Mouse (Mus musculus): Measurements from ENCODE around the gene Nipal1. TPM values are rescaled to one million over a fixed set of nuclear protein-coding genes. Genes with fewer than 3 reads are reported as not detected.
A peak's percentile ranks its signal among the peaks of the same experiment; 100 is the strongest.

Nipal1 gene
- polyA plus RNA-seq, 1 experiment from 2014 or later = 5.6 TPM

DNA sequence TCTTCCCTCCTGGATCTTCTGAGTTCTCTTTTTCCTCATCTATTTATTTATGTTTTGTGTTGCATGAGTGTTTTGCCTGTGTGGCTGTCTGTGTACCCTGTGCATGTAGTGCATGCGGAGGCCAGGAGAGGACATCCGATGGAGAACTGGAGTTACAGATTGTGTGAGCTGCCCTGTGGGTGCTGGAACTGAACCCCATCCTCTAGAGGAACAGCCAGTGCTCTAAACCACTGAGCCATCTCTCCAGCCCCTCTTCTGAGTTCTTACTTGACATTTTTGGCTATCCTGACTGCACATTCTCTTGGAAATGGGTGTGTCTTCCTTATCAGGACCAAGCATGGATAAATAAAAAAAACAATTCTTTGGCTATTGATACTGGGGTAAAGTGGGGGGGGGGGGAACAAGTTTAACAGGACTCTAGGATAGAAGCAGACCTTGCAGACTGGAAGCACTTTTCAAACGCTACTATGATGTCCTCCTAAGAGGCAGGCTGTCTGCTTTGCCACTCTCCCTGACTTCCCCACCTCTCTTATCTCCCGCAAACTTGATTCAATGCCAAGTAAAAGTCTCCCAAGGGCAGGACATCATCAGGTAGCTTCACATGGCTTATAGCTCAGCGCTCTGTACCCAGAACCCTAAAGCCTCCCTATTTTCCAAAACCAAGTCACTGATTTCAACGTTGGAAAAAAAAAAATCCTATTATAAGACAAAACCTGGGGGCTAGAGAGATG, 13.6 kb downstream of the Nipal1 start:
- Histone ChIP-seq H3K4me1 (ENCODE audit: insufficient read depth, low read length) (peaks cover 3% of the 10 kb centered on the region), H3K9me3 (ENCODE audit: low read length) (no peaks in the 10 kb centered on the region), H3K9ac (replicated peaks; ENCODE audit: low read length) (no peak overlapping the region), H3K4me2 (replicated peaks; ENCODE audit: low read depth, low read length) (no peak overlapping the region), H3K27me3 (ENCODE audit: insufficient read depth, low read length) (no peaks in the 10 kb centered on the region), H3K27ac (ENCODE audit: low read length) (no peak overlapping the region), H3K4me3 (ENCODE audit: low read length) (no peak overlapping the region), H3K36me3 (ENCODE audit: insufficient read depth, low read length) (no peaks in the 10 kb centered on the region)
- 90% methylated on average over 6 of the region's 6 CpGs for WGBS
- no peak for ATAC-seq (ENCODE audit: low FRiP score, low TSS enrichment)

DNA sequence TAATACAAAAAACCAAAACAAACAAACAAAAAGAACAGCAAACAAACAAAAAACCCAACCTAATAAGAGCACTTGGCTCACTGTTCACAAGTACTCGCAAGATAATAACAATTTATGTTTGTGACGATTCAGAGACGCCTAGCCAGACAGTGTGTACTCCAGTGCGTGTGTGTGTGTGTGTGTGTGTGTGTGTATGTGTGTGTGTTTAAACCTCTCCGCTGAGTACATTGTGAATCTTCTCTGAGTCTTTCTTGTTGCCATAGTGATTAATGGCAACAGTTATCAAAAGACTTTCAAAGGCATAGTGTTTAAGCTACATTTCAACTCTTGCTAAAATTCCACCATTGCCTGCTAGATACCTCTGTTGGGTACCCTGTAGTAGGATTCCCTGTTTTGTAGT, 16.5 kb downstream of the Nipal1 start:
- no peak overlapping the region for H3K9ac ChIP-seq (replicated peaks; ENCODE audit: low read length)
- no peaks in the 10 kb centered on the region for H3K9me3 ChIP-seq (ENCODE audit: low read length)
- H3K4me1 ChIP-seq (ENCODE audit: insufficient read depth, low read length) = no peaks in the 10 kb centered on the region
- no peak overlapping the region for H3K4me2 ChIP-seq (replicated peaks; ENCODE audit: low read depth, low read length)
- no peaks in the 10 kb centered on the region for H3K36me3 ChIP-seq (ENCODE audit: insufficient read depth, low read length)
- H3K27ac ChIP-seq (ENCODE audit: low read length) = no peak overlapping the region
- ATAC-seq (ENCODE audit: low FRiP score, low TSS enrichment) = no peak
- WGBS = 95% methylated on average over 5 of the region's 5 CpGs
- no peaks in the 10 kb centered on the region for H3K27me3 ChIP-seq (ENCODE audit: insufficient read depth, low read length)
- no peak overlapping the region for H3K4me3 ChIP-seq (ENCODE audit: low read length)

DNA sequence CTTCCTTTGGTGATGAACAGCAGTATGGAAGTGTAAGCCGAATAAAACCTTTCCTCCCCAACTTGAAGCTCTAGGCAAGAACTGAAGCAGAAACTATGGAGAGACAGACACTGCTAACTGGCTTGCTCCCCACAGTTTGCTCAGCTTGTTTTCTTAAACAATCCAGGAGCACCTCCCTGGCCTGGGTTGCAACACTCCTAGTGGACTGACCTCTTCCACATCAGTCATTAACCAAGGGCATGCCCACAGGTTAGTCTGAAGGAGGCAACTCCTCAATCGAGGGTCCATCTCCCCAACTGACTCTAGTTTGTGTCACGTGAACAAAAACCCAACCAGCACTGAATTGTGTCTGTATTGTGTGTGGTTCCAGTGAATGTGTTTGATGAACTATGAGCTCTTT, 17.3 kb downstream of the Nipal1 start:
- H3K4me3 ChIP-seq (ENCODE audit: low read length) = no peak overlapping the region
- no peaks in the 10 kb centered on the region for H3K9me3 ChIP-seq (ENCODE audit: low read length)
- no peaks in the 10 kb centered on the region for H3K36me3 ChIP-seq (ENCODE audit: insufficient read depth, low read length)
- WGBS = 48% methylated on average over 3 of the region's 3 CpGs
- no peak for ATAC-seq (ENCODE audit: low FRiP score, low TSS enrichment)
- no peak overlapping the region for H3K4me2 ChIP-seq (replicated peaks; ENCODE audit: low read depth, low read length)
- H3K9ac ChIP-seq (replicated peaks; ENCODE audit: low read length) = no peak overlapping the region
- H3K27me3 ChIP-seq (ENCODE audit: insufficient read depth, low read length) = no peaks in the 10 kb centered on the region
- no peaks in the 10 kb centered on the region for H3K4me1 ChIP-seq (ENCODE audit: insufficient read depth, low read length)
- H3K27ac ChIP-seq (ENCODE audit: low read length) = no peak overlapping the region

DNA sequence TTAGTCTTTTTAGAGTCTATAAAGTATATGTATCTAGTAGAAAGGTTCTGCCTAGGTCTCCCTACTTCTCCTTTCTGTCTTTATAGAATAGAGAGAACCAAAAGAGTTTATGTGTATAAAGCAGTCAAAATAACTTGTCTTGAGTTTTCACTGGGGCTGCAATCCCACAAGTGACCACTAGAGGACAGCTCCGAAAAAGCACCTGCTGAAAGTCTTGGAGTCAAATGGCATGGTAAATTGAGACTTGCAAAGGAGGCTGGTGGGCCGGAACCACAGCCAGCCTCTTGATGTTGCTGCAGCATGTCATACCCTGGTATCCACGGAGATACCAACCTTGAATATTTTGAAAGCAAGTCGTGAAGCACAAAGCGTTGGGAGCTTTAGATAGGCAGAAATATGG, 17.7 kb downstream of the Nipal1 start:
- no peak overlapping the region for H3K4me3 ChIP-seq (ENCODE audit: low read length)
- no peaks in the 10 kb centered on the region for H3K4me1 ChIP-seq (ENCODE audit: insufficient read depth, low read length)
- no peaks in the 10 kb centered on the region for H3K9me3 ChIP-seq (ENCODE audit: low read length)
- peak; percentile 35; the same call in 1 of the 2 replicates for ATAC-seq (ENCODE audit: low FRiP score, low TSS enrichment)
- no peaks in the 10 kb centered on the region for H3K36me3 ChIP-seq (ENCODE audit: insufficient read depth, low read length)
- no peaks in the 10 kb centered on the region for H3K27me3 ChIP-seq (ENCODE audit: insufficient read depth, low read length)
- WGBS = 27% methylated on average over 5 of the region's 5 CpGs
- H3K4me2 ChIP-seq (replicated peaks; ENCODE audit: low read depth, low read length) = no peak overlapping the region
- H3K9ac ChIP-seq (replicated peaks; ENCODE audit: low read length) = no peak overlapping the region
- H3K27ac ChIP-seq (ENCODE audit: low read length) = no peak overlapping the region

DNA sequence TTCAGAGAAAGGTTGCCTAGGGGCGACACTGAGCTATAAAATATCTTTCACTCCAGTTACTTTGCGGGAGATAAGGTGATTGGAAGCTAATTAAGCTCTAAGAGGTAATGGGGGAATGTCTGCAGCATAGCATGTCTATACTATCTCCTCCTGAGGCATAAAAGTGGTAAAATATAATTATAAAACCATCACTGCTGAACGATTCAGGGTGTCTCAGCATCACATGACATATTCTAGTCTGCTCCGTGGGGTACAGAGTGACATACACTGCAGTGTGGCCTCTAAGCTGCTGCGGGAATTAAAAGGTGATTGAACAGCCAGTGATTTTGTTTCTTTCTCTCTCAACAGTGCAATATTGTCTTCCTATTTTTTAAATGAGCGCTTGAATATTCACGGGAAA, 18.8 kb downstream of the Nipal1 start:
- H3K27me3 ChIP-seq (ENCODE audit: insufficient read depth, low read length) = no peaks in the 10 kb centered on the region
- H3K36me3 ChIP-seq (ENCODE audit: insufficient read depth, low read length) = no peaks in the 10 kb centered on the region
- H3K4me3 ChIP-seq (ENCODE audit: low read length) = no peak overlapping the region
- H3K4me1 ChIP-seq (ENCODE audit: insufficient read depth, low read length) = no peaks in the 10 kb centered on the region
- no peaks in the 10 kb centered on the region for H3K9me3 ChIP-seq (ENCODE audit: low read length)
- H3K27ac ChIP-seq (ENCODE audit: low read length) = no peak overlapping the region
- H3K9ac ChIP-seq (replicated peaks; ENCODE audit: low read length) = no peak overlapping the region
- no peak for ATAC-seq (ENCODE audit: low FRiP score, low TSS enrichment)
- no peak overlapping the region for H3K4me2 ChIP-seq (replicated peaks; ENCODE audit: low read depth, low read length)
- 76% methylated on average over 7 of the region's 7 CpGs for WGBS

DNA sequence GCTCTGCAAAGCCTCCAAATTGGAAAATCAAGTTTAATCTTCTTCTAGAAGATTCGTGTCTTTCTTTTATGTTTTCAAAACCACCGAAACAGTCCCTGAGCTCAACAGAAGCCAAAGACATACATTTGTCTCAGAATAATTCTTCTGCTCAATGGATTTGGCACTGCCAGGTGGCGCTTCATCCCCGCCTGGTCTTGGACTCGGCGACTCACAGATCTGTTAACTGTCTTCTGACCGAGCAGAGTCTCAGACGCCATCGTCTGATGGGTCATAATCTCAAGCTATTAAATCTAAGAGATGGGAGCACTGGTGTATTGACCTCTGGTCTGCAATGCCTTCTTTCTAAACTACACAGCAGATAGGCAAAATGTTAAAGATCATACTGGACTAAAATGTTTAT, 20.8 kb downstream of the Nipal1 start:
- H3K9me3 ChIP-seq (ENCODE audit: low read length) = no peaks in the 10 kb centered on the region
- no peak overlapping the region for H3K9ac ChIP-seq (replicated peaks; ENCODE audit: low read length)
- H3K4me3 ChIP-seq (ENCODE audit: low read length) = no peak overlapping the region
- no peak for ATAC-seq (ENCODE audit: low FRiP score, low TSS enrichment)
- no peaks in the 10 kb centered on the region for H3K27me3 ChIP-seq (ENCODE audit: insufficient read depth, low read length)
- no peak overlapping the region for H3K27ac ChIP-seq (ENCODE audit: low read length)
- H3K4me2 ChIP-seq (replicated peaks; ENCODE audit: low read depth, low read length) = no peak overlapping the region
- H3K4me1 ChIP-seq (ENCODE audit: insufficient read depth, low read length) = no peaks in the 10 kb centered on the region
- WGBS = 86% methylated on average over 9 of the region's 9 CpGs
- H3K36me3 ChIP-seq (ENCODE audit: insufficient read depth, low read length) = no peaks in the 10 kb centered on the region

DNA sequence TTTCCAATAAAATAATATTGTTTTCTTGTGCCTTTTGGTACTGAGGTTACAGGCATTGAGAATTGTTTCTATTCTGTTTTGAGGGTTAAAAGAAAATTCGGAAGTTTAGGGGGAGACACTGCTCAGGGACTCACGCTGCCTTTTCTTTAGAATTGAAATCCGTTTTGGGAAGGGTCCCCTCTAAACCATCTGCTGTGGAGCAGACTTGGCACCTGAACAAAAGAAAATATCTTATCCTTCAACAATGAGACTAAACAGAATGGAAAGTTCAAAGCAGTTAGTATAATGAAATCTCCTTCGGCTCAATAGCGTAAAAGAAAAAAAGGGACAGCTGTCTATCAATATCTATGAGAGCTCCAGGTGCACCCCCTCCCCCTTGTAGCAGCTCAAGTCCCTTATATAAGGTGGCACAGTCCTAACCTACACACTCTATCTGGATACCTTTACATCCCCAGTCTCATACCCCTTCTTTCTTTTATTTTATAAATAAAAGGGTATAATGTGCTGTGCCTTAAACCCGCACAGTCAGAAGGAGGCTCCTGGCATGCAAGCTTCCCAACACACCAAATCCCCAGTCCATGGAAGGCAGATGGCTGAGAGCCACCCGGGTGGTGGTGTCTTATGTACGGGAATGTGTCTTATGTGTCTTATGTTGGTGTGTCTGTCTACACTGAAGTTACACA, 23.6 kb downstream of the Nipal1 start:
- no peak for ATAC-seq (ENCODE audit: low FRiP score, low TSS enrichment)
- Histone ChIP-seq H3K27me3 (ENCODE audit: insufficient read depth, low read length) (no peaks in the 10 kb centered on the region), H3K36me3 (ENCODE audit: insufficient read depth, low read length) (no peaks in the 10 kb centered on the region), H3K9me3 (ENCODE audit: low read length) (no peaks in the 10 kb centered on the region), H3K27ac (ENCODE audit: low read length) (no peak overlapping the region), H3K4me3 (ENCODE audit: low read length) (no peak overlapping the region), H3K4me2 (replicated peaks; ENCODE audit: low read depth, low read length) (no peak overlapping the region), H3K4me1 (ENCODE audit: insufficient read depth, low read length) (no peaks in the 10 kb centered on the region), H3K9ac (replicated peaks; ENCODE audit: low read length) (no peak overlapping the region)
- 76% methylated on average over 8 of the region's 8 CpGs for WGBS

DNA sequence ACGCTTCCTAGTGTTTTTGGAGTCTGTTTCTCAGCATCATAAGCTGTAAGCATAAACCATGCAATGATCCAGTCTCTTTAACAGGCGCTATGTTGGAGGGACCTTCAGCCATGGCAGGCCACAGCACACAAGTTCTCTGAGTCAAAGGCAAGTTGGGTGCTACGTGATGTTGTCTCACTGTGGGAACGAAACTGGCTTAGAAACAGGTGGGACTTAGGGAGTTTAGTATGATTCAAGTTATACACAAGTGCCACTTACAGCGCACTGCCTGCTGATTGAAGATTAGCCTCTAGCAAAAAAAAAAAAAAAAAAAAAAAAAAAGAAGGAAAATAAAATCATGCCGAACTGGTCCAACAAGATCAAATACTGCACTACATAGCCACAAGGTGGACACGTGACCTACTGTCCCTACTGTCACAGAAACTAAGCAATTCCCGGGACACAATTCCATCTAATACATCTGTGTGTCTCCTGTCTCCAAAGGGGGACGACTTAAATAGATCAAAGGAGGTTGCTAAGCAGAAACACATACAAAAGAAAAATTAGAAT, 27.5 kb downstream of the Nipal1 start:
- no peak overlapping the region for H3K4me2 ChIP-seq (replicated peaks; ENCODE audit: low read depth, low read length)
- no peaks in the 10 kb centered on the region for H3K4me1 ChIP-seq (ENCODE audit: insufficient read depth, low read length)
- no peak overlapping the region for H3K9ac ChIP-seq (replicated peaks; ENCODE audit: low read length)
- peak overlapping the region; percentile 59 for H3K27ac ChIP-seq (ENCODE audit: low read length)
- no peaks in the 10 kb centered on the region for H3K9me3 ChIP-seq (ENCODE audit: low read length)
- WGBS = 78% methylated on average over 9 of the region's 9 CpGs
- no peak; the same call in 1 of the 2 replicates for ATAC-seq (ENCODE audit: low FRiP score, low TSS enrichment)
- no peaks in the 10 kb centered on the region for H3K36me3 ChIP-seq (ENCODE audit: insufficient read depth, low read length)
- H3K27me3 ChIP-seq (ENCODE audit: insufficient read depth, low read length) = no peaks in the 10 kb centered on the region
- H3K4me3 ChIP-seq (ENCODE audit: low read length) = no peak overlapping the region

DNA sequence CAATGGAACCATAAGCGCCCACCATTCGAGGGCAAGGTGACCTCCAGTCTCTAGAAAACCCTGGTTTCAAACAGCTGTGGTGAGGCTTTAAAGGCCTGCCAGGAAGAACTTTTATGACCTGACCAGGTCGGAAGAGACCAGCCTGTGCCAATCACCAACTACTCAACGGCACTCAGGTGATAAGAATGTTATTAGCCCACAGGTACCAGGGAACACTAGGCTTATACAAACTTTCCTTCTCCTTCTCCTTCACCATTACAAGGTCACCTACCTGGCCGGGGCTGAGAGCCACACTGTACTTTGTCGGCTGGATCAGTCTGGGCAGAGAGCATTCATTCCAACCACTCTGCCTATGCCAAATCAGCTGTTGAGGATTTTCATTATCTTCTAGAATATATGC, 33.9 kb downstream of the Nipal1 start:
- H3K36me3 ChIP-seq (ENCODE audit: insufficient read depth, low read length) = no peaks in the 10 kb centered on the region
- no peak for ATAC-seq (ENCODE audit: low FRiP score, low TSS enrichment)
- no peak overlapping the region for H3K9ac ChIP-seq (replicated peaks; ENCODE audit: low read length)
- 68% methylated on average over 6 of the region's 6 CpGs for WGBS
- no peaks in the 10 kb centered on the region for H3K4me1 ChIP-seq (ENCODE audit: insufficient read depth, low read length)
- no peak overlapping the region for H3K27ac ChIP-seq (ENCODE audit: low read length)
- no peak overlapping the region for H3K4me3 ChIP-seq (ENCODE audit: low read length)
- H3K4me2 ChIP-seq (replicated peaks; ENCODE audit: low read depth, low read length) = no peak overlapping the region
- H3K9me3 ChIP-seq (ENCODE audit: low read length) = peaks cover 3% of the 10 kb centered on the region; the same call in 1 of the 2 replicates
- H3K27me3 ChIP-seq (ENCODE audit: insufficient read depth, low read length) = no peaks in the 10 kb centered on the region

DNA sequence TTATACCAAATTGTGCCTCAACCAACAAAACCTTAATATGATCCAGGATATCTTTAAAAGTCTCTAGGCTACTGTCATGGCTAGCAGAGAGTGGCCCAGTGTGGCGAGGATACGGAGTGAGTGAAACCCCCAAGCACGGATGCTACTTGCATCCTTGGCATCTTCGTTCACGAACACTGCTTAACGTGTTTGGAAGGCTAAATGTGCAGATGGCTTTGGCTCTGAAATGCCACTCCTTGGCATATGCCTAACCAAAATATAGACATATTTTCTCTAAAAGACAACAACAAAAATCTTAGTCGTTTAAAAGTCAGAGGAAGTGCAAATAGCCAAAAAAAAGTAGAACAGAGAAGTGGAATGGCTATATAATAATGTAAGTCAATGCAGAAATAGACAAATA, 42.0 kb downstream of the Nipal1 start:
- H3K36me3 ChIP-seq (ENCODE audit: insufficient read depth, low read length) = no peaks in the 10 kb centered on the region
- no peak overlapping the region for H3K4me3 ChIP-seq (ENCODE audit: low read length)
- H3K27me3 ChIP-seq (ENCODE audit: insufficient read depth, low read length) = no peaks in the 10 kb centered on the region
- H3K9me3 ChIP-seq (ENCODE audit: low read length) = no peaks in the 10 kb centered on the region
- ATAC-seq (ENCODE audit: low FRiP score, low TSS enrichment) = no peak
- H3K4me2 ChIP-seq (replicated peaks; ENCODE audit: low read depth, low read length) = no peak overlapping the region
- WGBS = 91% methylated on average over 7 of the region's 7 CpGs
- H3K9ac ChIP-seq (replicated peaks; ENCODE audit: low read length) = no peak overlapping the region
- H3K27ac ChIP-seq (ENCODE audit: low read length) = no peak overlapping the region
- H3K4me1 ChIP-seq (ENCODE audit: insufficient read depth, low read length) = no peaks in the 10 kb centered on the region
